Mouse (Mus musculus) adrenal gland, postnatal 36 days (tissue): Measurements from ENCODE around the gene Dock3. TPM values are rescaled to one million over a fixed set of nuclear protein-coding genes. Genes with fewer than 3 reads are reported as not detected.

ENCODE experiments used
- DNase-seq, 2 experiments: peaks; one replicate each; pipeline ENCODE4 v3.0.0; 2021; ENCODE audit warnings: mixed read lengths in 1 of 2
- long read RNA-seq, 2 experiments: library from polyadenylated mRNA; stranded (forward); transcript quantifications; one replicate each; pipeline ENCODE4 v2.0.0; 2021; ENCODE audit warnings: borderline sequencing depth in 2 of 2
- total RNA-seq, 2 experiments: library from RNA; stranded (reverse); gene quantifications; 2 replicates each; pipeline ENCODE4 v1.2.3; 2021

Dock3 gene
- 1 to 10 TPM; 4.3 to 4.6 TPM for total RNA-seq
- long read RNA-seq, experiment 1, partial matches to known transcripts = 1 of 1 reads
- long read RNA-seq, experiment 1, other reads (novel, unspliced or antisense) = 0 of 1 reads
- long read RNA-seq, experiment 2, partial matches to known transcripts = 0 of 1 reads
- long read RNA-seq, experiment 2, other reads (novel, unspliced or antisense) = 1 of 1 reads

DNA sequence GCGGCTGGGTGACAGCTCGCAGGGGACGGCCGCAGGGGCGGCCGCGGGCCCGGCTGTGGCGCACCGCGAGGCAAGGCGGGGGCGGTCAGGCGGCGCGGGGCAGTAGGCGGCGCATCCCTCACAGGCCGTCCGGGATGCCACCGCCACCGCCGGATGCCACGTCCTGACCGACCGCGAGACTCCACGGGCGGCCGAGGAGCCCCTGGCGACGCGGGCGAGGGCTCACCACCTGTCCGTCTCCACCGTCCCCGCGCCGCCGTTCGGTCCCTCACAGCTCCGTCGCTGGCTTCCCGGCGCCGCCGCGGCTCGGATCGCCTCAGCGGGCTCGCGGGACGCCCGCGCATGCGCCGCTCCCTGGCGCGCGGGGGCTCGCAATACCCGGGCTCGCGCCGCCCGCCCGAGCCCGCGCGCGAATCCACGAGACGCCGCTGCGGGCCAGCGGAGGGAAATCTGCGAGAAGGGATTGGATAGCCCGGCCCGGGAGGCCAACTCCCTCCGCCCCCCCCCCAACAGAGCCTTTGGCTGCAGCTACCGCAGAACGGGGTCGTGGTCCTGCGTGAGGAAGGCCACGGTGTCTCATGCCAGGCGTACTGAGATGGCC, at the start of gene Dock3:
TSS of gene Dock3 (minus strand) at position 371 of the 601 bp plus-strand sequence.
- DNase-seq = peak; percentile 74 to 82

DNA sequence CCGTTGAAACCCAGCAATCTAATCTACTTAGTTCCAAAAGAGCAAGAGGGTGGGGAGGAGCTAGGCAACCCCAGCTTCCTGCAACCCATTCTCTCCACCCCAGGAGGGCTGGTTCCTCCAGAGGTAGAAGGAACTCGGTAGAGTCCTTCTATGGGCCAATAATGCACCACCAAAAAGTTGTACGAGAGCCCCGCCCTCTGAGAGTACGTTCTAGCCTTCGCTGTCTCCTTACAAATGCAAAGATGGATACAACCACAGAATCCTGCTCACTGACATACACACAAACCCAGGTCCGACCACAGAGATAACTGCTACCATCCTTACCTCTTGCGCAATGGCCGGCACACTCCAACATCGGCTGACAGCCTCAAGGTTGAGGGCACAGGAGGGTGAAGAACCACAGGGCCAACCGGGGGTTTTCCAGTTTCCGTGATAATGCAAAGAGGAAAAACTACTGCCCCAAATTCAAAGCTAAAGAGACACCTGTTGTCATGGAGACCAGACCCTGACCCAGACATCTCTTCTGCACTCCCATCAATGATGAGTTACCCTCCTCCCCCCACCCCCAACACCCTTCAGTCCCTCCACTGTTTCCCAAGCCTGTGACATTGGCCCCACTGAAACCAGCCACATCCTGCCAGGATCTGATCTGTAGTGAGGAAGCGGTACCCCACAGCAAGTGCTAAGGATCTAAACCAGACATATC, 48.8 kb upstream of the Dock3 start:
- peak; percentile 45 to 74 for DNase-seq

DNA sequence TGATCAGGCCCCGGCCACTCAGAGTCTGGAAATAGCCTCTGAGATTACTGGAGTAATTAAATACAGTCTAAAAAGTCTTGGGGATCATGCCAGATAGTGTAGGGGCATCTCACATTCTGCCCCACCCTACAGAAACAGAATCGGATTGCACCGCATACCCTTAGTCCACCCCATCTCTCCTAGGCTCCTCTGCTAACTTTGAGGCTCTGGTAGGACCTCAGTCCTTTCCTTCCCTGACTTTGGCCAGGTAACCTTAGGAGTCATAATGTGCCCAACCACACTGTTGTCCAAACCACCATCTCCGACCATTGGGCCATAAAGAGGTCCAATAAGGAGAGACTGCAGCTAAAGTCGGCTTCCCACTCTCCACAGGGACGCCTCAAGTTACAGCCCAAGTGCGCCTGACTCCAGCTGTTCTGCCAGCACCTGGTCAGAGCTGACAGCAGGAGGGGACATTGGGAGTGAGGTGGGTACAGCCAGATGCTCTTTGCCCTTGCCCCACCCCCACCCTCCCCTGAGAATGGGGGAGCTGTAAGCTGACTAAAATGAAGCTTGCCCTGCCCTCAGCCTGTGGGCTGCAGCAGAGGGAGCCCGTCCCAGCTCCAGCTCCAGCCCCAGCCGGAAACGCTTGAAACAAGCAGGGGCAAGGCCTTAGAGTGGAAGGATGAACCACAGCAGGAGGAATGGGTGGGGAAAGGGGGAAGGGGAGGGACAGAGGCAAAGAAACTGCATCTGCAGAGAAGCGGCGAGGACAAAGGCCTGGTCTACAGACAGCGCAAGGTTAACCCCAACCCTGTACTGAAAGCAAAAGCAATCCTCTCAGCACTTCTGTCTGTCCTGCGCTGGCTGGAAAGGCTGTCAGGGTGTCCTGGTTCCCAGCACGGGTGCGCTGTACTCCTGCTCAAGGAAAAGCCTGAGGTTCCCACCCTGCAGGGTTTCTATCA, 47.9 kb upstream of the Dock3 start:
- DNase-seq = no peak

DNA sequence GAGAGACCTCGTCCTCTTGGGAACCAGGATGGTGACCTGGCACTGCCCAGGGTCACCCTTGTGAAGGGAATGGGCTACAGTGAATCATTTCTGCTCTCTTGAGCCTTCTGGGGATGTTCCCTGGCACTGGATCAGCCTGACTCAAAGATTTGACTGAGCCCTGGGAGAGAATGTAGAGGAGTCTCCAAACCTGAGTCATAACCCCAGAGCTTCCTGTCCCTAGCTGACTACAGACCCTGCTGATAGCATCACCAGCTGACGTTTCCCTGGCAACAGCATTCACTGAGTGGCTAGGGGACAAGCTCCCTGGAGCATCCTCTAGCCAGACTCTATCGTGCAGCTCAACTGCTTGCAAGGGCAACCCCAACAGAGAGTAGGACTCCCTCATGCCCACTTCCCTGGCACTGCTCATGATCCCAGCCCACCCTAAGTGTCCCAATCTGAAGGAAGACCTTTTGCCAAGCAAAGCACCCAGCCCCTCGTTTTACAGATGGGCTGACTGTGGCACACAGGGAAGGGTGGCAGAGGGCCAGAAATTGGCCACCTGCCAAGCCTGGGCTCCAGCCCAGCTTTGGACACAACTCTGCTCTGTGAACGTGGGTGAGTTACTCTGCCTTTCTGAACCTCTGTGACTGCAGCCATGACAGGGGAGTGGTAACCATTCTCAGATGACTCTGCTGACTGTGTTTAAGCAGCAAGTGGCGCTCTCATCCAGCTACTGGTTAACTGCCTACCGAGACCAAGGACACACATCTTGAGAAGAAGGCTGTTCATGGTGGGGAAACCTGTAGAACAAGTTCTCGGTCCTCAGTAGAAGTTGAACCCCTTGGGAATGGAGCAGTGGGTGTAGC, 47.0 kb upstream of the Dock3 start:
- DNase-seq = peak; percentile 79 to 81

DNA sequence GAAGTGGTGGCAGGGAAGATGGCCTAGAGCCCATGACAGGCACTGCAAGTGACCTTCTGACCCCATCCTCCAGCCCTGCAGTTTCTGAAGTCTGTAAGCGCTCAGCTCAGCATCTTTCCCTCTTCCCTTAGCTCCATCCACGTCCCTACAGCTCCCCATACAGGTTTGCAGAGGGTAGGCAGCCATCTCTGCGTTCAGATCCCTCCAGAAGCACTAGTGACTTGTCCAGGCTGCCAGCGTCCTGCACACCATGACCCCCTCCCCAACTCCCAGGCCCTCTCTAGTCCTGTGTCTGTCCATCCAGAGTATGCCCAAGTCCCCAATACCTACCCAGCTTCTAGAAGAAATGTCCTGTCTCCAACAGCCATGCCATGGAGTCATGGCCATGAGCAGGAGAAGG, 46.4 kb upstream of the Dock3 start:
- no peak for DNase-seq

DNA sequence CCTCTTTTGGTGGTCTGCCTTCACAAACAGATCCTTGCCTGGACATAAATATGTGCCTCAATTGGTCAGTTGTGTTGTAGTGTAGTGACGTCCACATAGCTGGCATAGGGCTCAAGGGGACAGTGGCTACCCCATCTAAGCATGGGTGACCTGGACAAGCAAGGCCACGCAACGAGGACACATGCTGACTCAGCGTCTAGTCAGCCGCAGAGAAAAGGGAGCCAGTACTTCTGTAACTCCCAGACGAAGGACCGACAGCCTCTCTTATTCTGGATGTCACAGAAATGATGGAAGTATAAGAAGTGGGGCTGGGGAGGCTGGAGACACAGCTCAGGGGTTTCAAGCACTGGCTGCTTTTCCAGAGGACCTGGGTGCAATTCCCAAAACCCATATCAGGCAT, 45.9 kb upstream of the Dock3 start:
- DNase-seq = peak; percentile 76 to 86

DNA sequence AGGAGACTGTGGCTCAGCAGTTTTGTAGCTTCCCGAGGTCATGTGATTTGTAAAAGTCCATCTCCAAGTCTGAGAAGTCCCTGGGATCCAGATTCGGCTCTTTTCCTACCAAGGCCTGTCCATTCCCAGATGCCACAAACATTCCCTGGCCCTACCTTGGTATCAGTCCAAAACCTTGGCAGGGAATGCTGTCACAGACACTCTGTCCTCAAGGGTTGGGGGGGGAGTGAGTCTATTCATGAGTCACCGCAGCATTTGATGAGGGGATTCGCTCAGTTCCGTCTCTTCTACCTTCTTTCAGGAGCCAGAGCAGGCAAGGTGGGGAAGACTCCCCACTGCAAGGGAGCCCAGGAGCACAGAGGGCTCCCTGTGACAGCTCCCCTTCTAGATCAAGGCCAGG, 44.0 kb upstream of the Dock3 start:
- peak; percentile 69 to 73 for DNase-seq

DNA sequence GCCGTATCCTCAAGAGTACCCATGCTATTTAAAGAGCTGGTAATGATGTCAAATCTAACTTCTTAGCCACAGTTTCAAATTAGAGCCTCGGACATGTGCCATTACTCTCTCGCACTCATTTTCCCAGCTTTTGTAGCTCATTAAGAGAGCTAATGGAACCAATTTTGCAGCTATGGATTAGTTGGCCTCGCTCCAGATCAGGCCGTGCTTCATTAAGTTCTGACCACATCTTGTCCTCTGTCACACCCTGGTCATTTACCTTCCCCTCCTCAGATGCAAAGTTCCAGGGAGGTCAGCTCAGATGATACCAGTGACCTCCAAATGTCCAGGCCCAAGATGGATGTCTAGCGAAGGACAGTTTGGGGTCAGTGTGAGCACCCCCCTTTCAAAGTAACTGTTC, 43.0 kb upstream of the Dock3 start:
- no peak for DNase-seq

DNA sequence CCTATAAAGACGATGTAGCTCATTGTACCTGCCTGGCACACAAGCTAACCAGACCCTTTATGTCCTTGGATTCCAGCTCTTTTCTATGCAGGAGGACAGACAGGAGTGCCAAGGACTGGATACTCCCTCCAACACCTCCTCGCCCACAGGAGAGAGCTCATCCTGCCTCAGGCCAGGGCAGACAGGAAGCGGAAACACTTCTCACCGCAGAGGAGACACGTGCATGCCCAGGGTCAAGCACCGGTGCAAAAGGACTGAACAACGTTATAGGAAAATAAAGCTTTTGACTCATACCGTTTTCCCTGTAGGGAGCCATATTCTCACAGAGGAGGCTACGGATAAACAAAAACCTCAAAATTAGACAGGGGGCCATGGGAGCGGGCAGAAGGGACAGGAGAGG, 41.5 kb upstream of the Dock3 start:
- no peak for DNase-seq

DNA sequence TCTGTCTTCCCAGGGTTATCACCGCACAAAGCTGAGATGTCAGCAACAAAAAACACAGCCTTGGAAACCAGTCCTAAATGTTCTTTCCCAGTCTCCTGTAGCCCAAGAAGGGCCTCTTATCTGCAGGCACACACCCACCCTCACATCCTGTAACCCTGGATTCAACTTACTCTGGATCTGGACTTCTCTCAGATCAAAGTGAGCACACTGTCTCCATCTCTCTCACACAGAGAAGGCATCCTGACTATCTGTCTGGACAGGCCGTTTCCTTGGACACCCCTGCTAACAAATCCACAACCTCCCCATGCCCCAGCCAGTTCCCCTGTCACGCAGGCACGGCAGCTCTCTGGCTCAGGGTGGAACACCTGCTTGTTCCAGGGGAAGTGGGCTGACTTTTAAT, 40.6 kb upstream of the Dock3 start:
- no peak for DNase-seq

DNA sequence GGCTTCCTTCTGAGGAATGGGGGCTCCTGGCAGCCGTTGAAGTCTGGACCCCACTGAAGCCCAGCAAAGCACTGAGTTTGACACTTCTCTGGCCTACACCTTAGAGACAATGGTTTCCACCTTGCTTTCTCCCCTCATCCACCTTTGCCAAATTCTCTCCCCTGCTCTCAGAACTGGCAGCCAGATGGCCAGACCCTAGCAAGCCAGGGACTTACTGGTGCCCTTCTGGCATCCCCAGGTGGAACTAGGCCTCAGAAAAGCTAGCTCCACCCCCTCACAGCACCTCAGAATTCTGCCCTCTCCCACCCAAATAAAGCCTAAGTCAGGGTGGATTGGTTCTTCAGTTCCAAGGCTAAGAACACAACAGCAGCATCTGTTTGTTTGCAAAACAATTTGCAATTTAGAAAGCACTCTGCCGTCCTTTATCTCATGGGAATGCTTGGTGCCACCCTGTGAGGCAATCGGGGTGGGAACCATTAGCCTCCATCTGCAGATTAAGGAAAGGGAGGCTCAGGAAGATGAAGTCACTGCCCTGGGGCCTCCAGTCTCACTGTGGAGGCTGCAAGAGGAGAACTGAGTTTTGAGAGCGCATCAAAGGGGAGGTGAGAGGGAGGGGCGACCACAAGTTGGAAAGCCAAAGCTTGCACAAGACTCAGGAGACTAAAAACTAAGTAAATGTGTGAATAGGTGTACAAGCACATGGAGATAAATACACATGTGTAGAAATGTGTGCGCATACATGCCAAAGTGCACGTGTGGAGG, 39.6 kb upstream of the Dock3 start:
- DNase-seq = no peak

DNA sequence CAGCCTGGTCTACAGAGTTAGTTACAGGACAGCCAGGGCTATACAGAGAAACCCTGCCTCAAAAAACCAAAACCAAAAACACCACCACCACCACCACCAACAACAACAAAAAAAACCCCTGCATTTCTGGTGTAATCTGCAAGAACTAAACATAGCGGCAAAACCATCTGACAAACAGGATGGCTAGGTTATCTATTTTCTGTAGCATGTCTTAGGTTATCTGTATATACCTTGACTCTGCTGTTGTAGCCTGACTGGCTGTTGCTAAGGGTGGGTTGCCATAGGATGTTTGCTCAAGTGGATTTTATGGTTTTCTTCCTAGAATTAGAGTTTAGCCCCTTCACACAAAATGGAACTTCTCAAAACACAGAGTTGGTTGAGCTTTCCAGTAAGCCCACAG, 38.1 kb upstream of the Dock3 start:
- DNase-seq = no peak

DNA sequence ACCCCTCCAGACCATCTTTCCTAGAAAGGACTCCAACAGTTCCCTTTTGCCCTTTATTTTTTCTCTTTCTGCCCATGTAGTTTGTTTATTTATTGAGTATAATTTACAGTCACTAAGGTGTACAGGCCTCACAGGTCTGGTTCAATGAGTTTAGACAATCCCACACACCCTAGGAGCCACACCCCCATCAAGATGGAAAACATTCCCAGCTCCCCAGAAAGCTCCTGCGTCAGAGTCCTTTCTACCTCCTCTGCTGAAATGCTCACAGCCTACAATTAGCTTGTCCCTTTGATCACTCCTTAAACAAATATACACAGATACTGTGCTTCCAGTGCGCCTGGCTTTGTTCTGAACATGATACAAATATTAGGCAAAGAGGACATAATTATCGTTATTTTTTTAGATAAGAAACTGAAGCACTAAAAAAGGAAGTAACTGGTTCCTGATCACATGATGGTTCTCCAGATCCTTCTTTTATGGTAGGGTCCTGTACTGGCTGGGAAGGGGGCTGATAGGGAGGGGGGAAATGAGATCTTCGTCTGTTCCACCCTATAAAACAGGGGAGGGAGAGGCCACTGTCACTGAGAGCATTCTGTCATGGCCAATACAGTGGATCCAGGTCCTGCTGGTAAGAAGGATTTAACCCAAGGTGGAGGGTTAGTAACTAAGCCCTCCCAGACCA, 36.2 kb upstream of the Dock3 start:
- DNase-seq = no peak

DNA sequence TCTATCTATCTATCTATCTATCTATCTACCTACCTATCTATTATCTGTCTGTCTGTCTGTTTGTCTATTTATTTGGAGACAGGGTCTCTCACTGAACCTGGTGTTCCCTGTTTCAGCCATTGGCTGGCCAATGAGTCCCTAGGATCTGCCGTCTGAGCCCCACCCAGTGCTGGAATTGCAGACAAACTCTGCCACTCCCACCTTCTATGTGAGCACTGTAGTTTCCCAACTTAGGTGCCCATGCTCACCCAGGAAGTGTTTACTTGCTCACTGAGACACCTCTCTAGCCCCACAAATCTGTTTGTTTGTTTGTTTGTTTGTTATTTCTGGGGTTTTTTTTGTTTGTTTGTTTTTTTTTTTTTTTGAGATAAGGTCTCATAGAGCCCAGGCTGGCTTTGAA, 35.3 kb upstream of the Dock3 start:
- no peak for DNase-seq

DNA sequence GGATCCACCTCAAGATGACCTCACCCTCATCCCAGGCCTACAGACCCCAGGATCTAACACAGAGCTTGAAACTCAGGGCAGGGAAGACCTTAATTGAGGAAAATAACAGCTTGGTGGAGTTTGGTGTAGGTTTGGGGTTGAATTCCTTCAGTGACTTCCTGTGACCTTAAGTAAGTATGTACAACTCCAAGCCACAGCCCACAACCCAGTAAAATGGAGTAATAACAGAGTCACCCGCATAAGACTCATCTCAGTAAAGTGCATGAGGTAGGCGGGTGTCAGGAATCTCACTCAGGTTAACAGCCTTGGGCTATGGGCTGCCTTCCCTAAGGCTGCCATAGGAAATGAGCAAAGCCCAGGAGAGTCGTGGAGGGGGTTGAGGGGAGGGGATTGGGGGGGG, 33.0 kb upstream of the Dock3 start:
- no peak for DNase-seq

DNA sequence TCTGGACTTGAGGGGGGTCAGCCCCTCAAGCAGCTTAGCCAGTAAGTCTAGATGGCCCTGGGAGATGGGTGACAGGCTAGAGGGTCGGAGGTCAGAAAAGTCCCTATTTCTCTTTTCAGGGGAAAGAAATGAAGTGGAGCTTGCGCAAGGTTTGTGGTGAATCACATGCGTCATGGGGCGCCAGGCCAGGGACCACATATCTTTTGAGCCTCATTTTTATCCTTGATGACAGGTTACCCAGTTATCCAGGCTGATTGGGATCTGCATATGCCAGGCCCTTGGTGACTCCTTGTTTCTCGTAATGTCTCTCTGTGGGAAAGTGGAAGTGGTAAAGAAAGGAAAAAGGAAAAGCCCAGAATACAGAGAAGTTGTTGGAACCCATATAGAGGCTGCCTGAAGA, 32.2 kb upstream of the Dock3 start:
- peak; percentile 77 to 88 for DNase-seq

DNA sequence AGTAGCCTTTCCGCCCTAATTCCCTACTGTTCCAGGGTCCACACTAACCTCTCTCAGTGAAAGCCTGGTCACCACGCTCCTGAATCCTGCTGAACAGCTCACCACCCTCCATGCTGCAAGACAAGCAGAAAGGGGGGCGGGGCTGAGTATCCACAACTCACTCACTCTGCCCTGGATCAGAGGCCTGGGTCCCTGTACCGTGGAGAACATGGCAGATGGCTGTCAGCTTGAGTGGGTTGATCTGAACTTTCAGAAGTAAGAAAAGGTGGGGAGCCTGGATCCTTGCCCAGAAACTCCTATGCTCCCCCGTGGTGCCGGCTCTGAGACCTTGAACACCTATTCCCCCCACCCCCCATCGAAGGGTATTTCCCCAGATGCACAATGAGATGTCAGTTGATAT, 30.7 kb upstream of the Dock3 start:
- DNase-seq = no peak

DNA sequence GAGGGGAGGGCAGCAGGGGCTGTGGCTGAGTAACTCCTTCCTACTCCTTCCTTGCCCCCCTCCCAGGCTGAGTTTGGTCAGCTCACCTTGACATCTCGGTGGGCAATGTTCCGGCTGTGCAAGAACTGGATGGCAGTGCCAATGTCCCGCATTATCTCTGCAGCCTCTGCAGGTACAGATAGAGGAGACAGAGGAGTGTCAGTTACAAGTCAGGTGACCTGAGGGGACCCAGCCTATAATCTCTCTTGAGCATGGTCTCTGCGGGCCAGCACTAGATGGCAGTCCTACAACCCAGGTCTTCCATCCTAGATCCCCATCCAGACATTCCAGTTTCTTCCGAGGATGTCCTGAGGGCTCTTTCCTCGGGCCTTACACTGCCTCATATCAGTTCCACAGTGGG, 30.1 kb upstream of the Dock3 start:
- DNase-seq = no peak

DNA sequence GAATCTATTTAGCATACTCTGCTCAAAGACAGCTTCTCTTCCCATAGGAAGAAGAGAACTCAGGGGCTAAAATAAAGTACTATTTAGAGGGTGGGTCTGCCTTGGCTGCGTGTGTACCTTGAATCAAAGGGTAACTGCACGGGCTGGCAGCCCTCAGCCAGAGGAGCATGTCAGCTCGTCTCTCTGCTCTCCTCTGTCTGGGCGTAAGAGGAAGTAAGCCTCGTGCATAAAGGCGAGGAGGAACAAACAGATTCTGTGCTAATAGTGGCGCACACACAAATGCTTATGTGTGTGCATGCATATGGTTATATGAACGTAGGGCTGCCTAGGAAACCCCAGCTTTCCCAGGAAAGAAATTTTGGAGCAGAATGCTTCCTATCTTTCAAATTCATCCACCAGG, 29.1 kb upstream of the Dock3 start:
- no peak for DNase-seq

DNA sequence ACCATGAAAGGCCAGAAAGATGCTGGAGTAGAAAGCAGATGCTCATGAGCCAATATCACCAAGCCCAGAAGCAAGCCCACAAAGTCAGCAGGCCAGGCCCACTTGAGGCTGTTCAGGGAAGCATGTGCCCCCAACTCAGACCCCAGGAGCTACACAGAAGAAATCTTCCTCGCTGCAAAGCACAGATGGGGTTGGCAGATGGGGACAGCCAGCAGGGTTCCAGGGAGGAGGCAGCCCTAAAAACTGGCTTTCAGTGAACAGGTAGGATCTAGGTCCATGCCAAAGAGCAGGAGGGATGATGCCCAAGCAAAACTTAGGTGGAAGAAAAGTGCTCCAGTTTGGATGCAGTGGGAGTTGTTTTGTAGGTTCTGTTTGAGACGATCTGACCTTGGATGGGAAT, 28.7 kb upstream of the Dock3 start:
- no peak for DNase-seq
